Mouse (Mus musculus): Measurements from ENCODE around the gene Pkm.

GRCm38 (mm10) chr9:59656635-59657617, 758 bp downstream of the Pkm start:
- TF ChIP-seq CTCF (IDR thresholded peaks at IDR 0.05; ENCODE audit: low read depth) (peak; percentile 32), EP300 (IDR thresholded peaks at IDR 0.05; ENCODE audit: low read depth) (no peak)
